Mouse (Mus musculus): ENCODE measurements around the gene Accsl.

DNA sequence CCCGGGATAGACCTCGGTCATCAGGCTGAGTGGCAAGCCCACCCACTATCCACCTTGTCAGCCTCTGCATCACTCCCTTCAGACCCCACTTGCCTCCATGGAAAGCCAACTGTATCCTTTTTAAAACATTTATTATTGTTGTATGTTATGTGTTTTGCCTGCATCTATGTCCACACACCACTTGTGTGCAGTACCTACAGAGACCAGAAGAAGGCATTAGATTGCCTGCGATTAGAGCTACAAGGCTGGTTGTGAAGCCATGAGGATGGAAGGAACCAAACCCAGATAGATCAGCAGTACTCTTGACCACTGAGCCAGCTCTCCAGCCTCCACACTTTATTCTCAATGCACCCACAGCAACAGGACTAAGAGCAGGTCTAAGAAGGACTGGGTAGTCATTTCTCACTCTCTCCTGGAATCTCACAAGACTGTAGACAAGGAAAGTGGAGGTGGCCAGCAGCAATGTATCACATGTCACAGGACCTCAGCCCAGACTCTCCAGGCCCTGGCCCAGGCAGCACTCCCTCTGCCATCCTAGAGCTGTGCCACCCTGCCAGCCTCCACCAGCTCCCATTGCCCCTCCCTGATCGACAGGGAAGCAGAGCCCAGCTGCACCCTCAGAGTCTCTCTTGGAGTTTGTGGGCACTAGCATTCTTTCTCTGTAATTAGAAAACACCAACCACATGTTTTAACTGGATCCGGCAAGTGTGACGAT is 62.3 kb downstream of the Accsl start:
- no peak for TF ChIP-seq POLR2A (IDR thresholded peaks at IDR 0.05; ENCODE audit: insufficient read length, low read depth)
- no peak for TF ChIP-seq MAX (IDR thresholded peaks at IDR 0.05; ENCODE audit: low read depth)
- TF ChIP-seq CEBPB (IDR thresholded peaks at IDR 0.05; ENCODE audit: insufficient read depth, poor library complexity, severe bottlenecking), result no peak
- TF ChIP-seq MYOG (IDR thresholded peaks at IDR 0.05; ENCODE audit: control insufficient read depth in 1 of 3, insufficient read depth in 1 of 3, insufficient read length in 2 of 3, low read depth in 2 of 3), result peak in 1 of 3 experiments; percentile 26
- no peak for TF ChIP-seq TCF12 (IDR thresholded peaks at IDR 0.05; ENCODE audit: insufficient read depth, poor library complexity, severe bottlenecking)
- TF ChIP-seq E2F4 (IDR thresholded peaks at IDR 0.05; ENCODE audit: insufficient read depth), result no peak
- TF ChIP-seq POLR2AphosphoS2 (IDR thresholded peaks at IDR 0.05; ENCODE audit: insufficient read length, low read depth), result no peak
- TF ChIP-seq REST (IDR thresholded peaks at IDR 0.05; ENCODE audit: insufficient read depth, insufficient read length), result no peak
- no peak for TF ChIP-seq USF1 (IDR thresholded peaks at IDR 0.05; ENCODE audit: low read depth)
- TF ChIP-seq MYOD1 (IDR thresholded peaks at IDR 0.05; ENCODE audit: control insufficient read depth in 1 of 3, insufficient read length in 2 of 3, low read depth in 2 of 3), result no peak
